Mouse (Mus musculus) lung, postnatal 10 days (tissue): Measurements from ENCODE around the gene Sgsm1.
A peak's percentile ranks its signal among the peaks of the same experiment; 100 is the strongest.

Experiments
- DNase-seq: peaks from one replicate; pipeline ENCODE4 v3.0.0; 2021

Gene Sgsm1

DNA sequence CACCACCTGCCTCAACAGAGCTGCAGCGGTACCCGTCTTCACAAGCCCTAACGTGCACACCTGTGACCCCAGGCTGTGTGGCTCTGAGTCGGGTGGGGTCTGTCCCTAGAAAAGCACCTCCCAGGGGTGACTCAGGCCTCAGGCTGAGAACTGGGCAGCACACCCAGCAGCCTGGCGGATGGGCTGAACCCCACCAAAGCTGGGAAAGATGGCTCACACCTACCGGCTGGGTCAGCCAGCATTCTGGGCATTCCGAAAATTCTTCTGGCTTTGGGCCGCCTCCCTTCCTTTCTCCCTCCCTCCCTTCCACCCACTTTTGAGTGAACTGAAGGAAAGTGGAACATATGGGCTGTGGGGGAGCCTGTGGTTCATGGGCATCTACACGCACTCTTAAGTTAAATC lies 95.0 kb downstream of the Sgsm1 start:
- peak; percentile 31 for DNase-seq

DNA sequence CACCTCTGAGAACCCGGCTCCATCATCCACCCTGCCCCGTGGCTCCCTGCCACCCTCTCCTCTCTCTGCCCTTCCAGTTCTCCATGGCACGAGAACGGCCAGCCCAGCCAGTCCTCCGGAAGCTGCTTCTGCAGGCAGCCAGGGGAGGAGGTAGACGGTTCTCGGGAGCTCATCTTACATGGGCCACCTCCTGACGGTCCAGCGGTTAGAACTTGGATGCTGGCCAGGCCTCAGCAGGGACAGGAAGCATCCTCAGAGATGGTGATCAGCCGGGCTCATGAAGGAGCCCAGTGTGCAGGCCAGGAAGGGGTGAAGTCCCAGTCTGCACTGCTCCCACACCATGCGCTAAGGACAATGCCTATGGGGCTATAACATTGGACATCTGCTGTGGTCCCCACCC lies 96.1 kb downstream of the Sgsm1 start:
- peak; percentile 78 for DNase-seq

DNA sequence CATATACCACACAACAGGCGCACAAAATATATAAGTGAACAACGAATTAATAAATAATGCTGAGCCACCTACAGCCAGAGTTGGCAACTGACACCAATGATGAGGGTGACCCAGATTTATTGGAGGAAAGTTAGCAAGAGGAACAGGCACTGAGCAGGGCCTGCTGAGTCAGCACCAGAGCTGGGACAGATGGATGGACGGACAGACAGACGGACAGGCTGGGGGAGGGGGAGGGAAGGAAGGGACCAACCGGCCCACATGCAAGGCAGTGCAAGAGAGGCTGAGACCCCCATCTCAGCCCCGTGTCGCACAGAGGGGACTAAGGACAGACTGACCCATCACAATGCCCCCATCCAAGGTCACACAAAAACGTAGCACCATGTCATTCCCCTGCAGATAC lies 96.5 kb downstream of the Sgsm1 start:
- no peak for DNase-seq

DNA sequence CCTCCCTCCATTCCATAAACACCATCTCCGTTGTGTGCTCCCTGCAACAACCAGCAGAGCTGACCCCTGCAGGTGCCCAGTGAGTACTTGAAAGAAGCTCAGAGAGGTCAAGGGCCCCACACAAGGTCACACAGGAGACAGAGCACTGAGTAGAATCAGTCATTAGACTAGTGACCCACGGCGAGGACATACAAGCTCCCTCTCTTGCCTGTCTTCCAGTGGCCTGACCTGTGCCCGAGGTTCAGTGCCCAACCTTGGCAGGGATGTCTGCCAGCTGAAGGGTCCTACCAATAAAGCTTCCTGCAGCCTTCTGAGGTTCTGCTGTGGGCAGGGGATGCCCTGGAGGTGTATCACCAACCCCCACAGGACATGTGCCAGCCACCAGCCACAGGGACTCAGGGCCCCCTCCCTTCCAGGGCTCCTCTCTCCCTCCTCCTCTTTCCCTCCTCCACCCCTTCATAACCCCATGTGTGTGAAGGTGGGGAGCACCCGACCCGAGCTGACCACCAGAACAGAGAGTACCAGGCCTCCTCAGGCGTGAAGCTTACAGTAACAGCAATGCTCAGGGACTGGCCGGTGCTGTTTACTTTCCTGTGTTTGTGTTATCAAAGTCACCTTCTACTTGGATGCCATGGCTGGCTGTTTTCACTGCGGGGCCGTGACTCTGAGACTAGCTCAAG lies 98.3 kb downstream of the Sgsm1 start:
- no peak for DNase-seq

DNA sequence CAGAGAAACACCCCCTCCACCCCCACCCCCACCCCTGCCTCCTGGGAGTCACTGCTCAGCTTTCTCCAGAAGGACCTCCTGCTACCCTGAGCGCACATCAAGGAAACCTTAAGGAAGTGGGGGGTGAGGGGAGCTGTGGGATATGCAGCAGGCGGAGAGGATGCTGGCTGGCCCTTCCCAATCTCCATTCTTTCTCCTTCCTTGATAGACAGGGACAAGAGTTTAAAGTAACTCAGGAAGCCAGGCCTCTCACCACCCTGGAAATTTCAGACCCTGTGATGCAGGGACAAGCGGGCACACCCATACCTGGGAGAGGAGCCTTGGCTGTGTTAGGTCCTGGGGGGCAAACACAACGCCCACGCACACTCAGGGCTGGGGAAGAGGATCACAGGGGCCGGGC lies 100.3 kb downstream of the Sgsm1 start:
- peak; percentile 62 for DNase-seq

DNA sequence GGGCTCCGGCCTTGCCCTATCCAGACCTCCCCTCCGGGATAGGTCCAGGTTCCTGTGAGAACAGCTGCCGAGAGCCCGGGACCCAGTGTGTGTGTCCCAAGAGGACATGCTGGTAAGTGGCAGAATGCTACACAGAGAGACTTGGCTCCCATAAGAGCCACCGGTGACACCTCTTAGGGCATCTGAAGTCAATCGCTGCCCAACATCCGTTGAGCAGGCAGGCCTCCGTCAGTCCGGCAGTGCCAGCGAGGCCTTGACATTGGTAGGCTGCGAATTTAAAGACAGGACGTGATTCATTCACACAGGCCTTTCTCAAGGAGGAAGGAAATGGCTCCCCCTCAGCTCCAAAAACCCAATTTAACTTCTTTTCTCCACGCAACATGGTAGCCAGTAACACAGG lies 100.7 kb downstream of the Sgsm1 start:
- peak; percentile 56 for DNase-seq

DNA sequence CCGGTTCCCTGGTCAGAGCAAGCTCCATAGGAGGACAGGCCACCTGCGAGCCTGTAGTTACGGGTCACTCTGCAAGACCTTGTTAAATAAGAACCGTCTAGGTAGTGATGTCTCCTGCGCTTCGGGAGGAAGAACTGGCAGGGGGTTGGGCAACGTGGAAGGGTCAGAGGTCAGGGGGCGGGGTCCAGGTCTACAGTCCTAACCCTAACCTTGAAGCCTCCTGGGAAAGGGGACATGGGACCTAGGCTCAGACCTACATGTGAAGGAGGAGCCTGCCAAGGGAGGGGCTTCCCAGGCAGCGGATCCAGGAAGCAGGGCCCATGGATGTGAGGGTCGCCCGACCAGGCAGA lies 101.2 kb downstream of the Sgsm1 start:
- peak; percentile 46 for DNase-seq

DNA sequence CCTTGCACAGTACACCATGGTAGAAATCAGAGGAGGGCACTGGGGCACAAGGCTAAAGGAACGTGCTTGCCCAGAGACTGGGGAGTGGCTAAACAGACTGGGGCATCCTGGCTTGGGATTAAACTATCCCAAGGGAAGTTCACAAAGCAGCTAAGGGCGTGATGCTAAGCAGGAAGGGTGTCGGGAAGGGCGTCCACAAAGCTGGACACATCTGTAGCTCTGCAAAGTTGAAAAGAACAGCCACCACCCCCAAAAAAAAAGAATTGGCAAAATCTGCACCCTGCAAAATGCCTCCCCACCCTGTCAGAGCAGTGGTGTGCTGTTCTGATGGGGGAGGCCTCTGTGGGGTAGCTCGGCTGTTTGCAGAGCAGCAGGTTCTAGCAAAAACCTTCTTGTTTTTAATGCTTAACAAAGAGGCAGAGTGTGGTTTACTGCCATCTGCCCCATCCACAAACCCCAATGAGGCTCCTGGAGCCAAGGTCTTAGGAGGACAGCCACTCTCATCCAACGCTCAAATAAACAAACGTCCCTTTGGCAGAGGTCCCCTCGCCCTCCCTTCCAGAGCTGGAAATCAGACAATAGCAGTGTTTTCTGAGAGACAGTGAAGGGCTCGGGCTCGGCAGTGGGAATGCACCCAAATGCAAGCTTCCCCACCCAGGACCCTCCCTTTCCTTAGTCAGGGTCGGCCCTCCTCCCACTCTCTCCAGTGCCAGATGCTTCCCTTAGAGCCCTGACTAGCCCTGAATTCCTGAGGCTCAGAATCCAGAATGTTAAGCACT lies 101.8 kb downstream of the Sgsm1 start:
- peak; percentile 94 for DNase-seq

DNA sequence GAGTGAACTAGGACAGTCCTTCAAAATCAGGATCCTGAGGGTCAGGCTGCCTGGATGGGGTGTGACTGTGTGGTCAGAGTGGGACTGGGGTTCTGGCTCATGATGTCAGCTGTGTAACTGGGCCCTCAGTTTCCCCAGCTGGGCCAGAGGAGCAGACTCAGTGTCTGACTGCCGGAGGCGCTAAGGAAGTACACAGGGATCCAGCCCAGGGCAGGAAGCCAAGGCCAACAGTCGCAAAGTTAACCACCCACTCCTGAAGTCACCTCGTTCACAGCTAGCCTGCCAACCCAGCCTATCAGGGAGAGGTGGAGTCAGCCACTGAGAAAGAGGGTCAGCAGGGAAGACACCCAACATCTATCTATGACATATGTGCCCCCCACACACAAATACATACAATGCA lies 102.5 kb downstream of the Sgsm1 start:
- DNase-seq, result peak; percentile 63

DNA sequence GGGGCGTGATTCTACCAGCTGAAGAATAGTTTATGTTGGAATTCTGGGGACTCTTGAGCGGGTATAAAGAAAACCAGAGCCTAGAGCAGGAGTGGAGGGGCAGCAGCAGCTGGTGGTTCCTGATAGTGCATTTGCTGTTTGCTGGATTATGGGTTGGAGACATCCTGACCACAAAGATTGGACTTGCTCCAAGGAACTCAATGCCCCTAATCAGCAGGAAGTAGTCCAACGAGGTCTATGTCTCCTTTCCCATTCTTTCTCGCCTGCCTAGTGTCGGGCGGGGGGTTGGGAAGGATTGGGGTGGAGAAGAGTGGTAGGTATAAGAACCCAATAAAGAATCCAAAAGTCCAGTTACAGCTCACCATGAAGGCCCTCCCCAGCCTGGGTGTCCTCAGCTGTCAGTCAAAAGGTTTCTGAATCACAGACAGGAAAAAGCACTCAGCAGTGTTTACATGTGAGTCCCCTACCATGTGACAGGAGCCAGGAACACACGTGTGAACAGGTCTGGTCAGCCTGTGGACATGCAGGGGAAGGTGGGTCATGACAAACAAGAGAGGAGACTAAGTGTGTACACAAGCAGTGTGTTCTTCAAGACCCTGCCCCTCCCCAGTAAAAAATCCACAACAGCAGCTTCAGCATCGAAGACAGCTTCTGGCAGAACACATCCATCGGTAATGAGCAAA lies 103.8 kb downstream of the Sgsm1 start:
- DNase-seq, result peak; percentile 57

DNA sequence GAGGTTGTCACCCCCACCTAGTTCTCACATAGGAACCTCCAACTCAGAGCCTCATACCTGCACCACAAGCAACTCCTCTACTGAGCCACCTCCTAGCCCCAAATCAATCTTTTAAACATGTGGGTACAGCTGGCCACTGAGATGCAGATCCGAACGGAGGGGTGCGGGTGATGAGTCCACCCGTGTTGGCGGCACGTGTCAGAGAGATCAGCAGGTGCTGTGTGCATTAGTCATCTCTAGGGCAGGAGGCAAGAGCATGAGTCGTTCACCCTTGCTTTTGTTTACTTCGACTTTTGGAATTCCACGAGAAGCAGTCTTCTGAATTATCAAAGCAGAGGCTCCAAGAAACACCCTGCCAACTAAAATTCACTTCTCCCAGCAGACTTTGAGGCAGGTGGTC lies 106.4 kb downstream of the Sgsm1 start:
- DNase-seq, result no peak

DNA sequence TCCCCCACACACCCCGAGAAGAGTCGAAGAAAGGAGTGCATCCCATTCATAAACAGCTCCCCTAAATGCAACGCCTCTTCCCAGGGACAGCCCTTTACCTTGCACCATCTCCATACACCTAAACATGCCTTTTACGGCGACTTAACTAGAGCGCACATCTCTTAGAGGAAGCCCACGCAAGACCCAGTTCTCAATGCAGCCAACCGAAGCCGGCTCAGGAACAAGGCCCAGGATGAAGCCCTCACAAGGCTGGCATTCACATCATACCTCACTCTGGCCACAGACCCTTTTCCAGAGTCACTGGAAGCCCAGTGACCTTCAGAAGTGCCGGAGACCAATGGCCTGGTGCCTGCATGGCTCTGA lies 110.8 kb downstream of the Sgsm1 start:
- no peak for DNase-seq

DNA sequence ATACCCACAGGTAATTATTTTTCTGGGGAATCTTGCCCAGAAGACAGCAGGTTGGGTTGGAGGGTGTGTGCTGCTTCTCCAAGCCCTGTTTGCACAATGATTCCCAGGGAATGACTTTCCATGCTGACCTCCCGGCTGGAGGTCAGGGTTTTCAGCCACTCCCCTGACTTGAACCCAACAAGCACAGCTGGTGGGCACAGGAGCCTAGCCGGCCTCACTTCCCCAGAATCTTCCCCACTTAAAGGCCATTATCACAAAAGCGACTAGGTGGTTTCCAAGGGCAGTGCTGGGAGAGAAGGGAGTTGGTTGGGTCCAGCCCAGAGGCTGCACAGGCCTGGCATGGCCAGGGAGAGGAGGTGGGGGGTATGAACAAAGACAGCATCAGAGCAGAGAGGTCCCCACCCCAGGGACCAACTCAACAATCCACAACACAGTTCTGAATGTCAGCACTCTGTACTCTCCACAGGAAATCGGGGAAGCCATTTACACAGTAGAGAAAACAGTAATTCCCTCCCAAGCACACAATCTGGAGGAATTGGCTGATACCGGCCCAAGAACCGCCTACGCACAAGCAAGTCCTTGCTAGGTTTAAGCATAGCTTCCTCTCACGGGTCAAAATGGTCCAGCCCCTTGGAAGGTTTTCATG lies 111.3 kb downstream of the Sgsm1 start:
- DNase-seq, result no peak

DNA sequence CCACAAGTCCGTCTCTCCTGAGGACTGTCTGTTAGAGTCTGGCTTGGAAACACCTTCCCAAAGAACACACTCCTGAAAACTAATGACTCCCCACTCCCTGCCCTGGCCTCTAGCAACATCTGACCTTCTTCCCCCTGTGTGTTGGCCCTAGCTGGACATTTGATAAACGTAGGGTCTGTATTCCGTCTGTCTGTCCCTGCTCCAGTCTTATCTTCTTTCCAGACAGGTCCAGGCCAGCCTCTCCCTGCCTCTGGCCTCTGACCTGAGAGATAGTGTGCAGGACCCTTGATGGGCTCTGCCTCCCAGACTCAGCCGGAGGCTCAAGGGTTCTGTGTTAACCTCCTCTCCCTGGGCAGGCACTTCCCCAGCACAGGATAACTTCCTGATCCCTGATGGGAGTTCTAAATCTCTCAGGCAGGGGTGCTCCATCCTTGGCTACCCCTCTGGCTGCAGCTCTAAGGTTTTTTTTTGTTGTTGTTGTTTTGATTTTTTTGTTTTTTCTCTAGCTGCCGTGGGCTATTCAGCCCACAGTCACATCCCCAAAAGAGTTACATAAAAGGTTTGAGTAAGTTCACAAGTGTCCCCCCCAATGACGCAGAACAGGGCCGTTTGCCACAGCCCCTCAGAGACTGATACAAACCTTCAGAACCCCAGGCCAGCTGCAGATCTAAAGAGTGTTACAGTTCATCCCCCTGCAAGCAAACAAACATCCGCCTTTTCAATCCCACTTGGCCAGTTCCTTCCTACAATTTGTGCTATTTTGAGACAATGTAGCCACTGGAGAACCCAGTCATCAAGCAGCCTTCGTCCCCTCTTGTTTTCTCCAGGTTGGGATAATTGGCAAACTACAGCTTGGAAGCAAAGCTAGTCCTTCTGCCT lies 113.4 kb downstream of the Sgsm1 start:
- peak; percentile 48 for DNase-seq

DNA sequence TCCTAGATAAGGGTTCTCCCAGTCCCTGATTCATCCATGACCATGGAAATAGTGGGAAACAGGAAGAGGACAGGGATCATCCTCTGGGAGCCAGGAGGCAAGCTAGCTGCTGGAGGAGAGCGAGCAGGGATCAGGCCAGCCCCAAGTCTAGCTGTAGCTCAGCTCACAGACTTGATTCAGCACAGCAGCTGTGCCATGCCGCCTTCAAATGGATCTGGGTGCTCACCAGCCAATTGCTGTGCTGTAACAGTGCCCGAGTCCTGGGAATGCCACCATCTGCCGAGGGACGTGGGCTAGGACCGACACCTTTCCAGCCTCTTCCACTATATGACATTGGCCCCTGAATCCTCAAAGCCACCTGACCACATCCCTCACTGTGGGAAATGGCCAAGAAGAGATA lies 114.7 kb downstream of the Sgsm1 start:
- DNase-seq, result no peak

DNA sequence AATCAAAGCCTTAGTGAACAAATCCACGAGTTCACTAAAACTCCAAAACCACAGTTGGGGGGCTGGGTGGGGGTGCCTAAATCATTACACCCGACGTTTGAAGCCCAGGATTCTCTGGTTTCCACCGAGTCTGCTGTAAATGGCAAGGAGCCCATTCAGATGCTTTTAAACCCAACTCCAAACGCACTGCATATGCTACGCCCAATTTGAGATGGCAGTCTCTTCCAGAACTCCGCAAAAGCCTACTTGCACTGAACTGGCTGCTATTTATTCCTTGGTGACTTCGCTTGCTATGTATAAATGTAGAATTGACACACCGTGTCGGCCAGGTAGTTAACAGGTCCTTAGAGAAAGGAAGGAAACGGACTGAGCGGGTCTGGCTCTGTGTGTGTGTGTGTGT lies 115.1 kb downstream of the Sgsm1 start:
- DNase-seq, result no peak

DNA sequence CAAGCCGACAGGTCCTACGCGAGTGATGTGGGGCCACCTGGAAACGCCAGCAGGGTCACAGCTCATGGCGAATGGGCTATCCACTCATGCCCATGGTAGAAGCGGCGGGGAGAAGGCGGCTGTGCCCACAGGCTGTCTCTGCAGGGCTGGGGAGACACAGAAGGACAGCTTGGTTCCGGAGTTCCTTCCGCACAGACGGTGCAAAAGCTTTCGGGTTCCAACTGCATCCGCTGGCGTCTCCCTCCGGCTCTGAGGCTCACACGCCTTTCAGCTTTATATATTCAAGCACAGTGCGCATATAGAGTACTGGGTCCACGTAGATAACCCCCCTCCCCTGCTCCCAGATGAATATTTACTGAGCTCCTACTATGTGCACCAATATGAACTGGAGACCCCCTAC lies 116.8 kb downstream of the Sgsm1 start:
- no peak for DNase-seq
